Mouse (Mus musculus): ENCODE data around the gene Wars2. TPM values are rescaled to one million over a fixed set of nuclear protein-coding genes. Genes with fewer than 3 reads are reported as not detected.

Gene Wars2
- polyA plus RNA-seq, 1 experiment from 2014 or later, result 10.4 TPM

DNA sequence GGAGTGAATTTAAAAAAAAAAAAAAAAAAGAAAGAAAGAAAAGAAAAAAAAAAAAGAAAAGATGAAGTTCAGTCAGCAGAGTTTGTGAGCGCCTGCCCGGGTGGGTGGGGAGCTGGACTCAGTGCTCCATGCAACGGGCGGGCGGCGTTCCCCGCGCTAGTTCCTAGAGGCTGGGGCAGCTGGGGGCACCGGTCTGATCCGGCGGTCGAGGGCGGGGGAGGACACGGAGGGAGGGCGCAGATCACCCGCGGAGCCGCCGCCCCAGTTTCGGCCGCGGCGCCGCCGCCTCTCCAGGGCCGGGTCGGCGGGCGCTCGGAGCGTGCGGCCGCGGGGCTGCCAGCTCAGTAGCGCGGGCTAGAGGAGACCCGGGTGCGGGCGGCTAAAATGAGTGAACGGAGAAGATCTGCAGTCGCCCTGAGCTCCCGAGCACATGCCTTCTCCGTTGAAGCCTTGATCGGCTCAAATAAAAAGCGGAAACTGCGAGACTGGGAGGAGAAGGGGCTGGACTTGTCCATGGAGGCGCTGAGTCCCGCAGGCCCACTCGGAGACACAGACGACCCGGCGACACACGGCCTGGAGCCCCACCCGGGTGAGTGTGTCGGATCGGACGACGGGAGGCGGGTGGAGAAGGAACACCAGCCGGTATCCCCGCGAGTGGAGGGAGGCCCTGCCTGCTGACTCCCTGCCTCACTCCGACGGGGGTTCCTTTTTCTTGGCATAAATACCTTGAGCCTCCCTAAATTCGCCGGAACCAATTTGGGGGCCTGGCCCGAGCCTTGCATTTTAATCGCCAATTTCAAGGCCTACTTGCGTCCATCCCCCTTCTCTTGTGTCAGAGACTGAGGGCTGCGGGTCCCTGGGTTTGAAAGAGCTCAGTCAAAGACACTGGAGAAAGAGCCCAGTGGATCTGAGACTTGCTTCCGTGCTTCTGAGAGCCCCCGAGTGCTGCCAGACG, 112.9 kb downstream of the Wars2 start:
- peak overlapping the region; percentile 87 for H3K9ac ChIP-seq (ENCODE audit: low read depth, low read length)
- H3K27ac ChIP-seq (replicated peaks; ENCODE audit: low read depth, low read length), result peak overlapping the region; percentile 92
- peaks cover 90% of the 10 kb centered on the region for H3K27me3 ChIP-seq (replicated peaks; ENCODE audit: control insufficient read depth, insufficient read depth, low read length)
- ATAC-seq (ENCODE audit: low read depth) (peak; percentile 58), DNase-seq (ENCODE audit: low spot score) (peak; percentile 57)
- peak overlapping the region; percentile 60 for H3K4me3 ChIP-seq (ENCODE audit: low read depth, low read length)
- H3K36me3 ChIP-seq (ENCODE audit: control insufficient read depth, insufficient read depth, low read length), result no peaks in the 10 kb centered on the region
- H3K4me1 ChIP-seq (ENCODE audit: control insufficient read depth, insufficient read depth, low read length), result no peaks in the 10 kb centered on the region
- H3K4me2 ChIP-seq (ENCODE audit: low read depth, low read length), result peak overlapping the region; percentile 71
- H3K9me3 ChIP-seq (ENCODE audit: control insufficient read depth, low read length), result no peaks in the 10 kb centered on the region
- under 1% methylated on average over 34 of the region's 73 CpGs for WGBS

DNA sequence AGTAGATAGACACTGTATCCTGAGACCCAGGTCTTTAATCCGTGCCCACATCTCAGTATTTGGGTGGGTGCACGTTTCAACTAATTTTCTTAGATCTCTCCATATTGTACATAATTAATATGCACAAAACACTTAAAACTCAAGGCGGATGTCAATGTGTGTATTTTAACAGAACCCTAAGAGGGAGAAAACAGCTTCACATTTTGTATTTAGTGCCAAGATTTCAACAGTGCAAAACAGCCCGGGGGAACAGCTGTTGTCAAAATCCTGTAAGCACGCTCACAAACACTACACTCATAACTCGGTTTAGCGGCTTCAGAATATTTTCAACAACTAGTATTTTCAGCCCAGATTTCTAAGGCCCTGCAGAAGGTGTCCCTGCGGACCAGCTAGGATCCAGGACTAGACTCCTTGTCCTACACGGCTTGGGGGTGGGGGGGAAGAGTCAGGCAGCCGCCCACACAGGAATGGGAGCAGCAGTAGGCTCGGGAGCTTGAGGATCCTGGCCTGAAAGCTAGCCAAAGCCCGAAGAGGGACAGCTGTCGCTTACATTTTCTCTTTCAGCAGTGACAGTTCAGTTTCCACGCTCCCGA, 113.8 kb downstream of the Wars2 start:
- Histone ChIP-seq H3K9me3 (ENCODE audit: control insufficient read depth, low read length) (no peaks in the 10 kb centered on the region), H3K27me3 (replicated peaks; ENCODE audit: control insufficient read depth, insufficient read depth, low read length) (peaks cover 90% of the 10 kb centered on the region), H3K4me1 (ENCODE audit: control insufficient read depth, insufficient read depth, low read length) (no peaks in the 10 kb centered on the region), H3K36me3 (ENCODE audit: control insufficient read depth, insufficient read depth, low read length) (no peaks in the 10 kb centered on the region), H3K27ac (replicated peaks; ENCODE audit: low read depth, low read length) (peak overlapping the region; percentile 92), H3K4me3 (ENCODE audit: low read depth, low read length) (peak overlapping the region; percentile 60), H3K4me2 (ENCODE audit: low read depth, low read length) (peak overlapping the region; percentile 71), H3K9ac (ENCODE audit: low read depth, low read length) (peak overlapping the region; percentile 87)
- peak; percentile 66 for DNase-seq (ENCODE audit: low spot score)
- no peak for ATAC-seq (ENCODE audit: low read depth)
- WGBS, result 3% methylated on average over 15 of the region's 15 CpGs

DNA sequence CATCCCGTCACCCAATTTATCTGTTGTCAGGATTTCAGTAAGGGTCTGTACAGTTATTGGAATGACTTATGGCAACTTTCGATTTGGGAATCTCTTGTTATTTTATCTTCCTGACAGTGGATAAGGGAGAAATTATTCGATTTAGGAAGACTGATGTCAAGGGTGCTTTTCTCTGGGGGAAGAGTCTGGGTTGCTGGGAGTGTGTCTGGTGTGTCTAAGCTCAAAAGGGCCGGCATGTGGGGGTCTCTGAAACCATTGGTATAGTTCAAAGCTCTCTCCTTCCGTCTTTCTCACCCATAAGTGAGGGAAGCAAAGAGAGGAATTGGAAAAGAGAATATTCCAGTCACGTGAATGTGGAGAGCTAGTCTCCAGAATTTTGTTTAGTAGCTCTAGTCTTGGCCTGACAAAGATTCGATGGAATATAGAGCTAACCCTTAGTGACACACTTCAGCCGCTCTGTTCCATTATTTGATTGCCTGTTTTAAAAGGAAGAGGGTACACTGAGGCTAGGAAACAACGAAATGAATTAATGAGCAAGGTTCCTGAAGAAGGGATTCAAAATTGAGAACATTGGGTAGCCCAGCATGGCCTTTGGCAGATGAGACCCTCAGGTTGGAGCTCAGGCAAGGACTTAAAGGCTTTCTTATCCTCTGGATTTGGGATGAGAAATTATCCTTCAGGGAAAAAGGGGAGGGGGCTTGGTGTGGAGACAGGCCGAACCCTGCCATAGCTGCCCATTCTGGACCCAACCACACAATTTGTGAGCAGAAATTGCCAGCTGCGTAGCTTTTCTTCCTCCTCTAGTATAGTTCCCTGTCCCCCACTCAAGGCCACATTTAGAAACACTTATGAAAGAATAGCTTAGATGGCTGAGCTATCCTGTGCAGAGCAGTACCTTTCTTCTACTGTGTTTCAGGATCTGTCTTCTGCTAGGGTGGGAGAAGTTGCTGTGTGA, 114.8 kb downstream of the Wars2 start:
- peak overlapping the region; percentile 87 for H3K9ac ChIP-seq (ENCODE audit: low read depth, low read length)
- peak overlapping the region; percentile 60 for H3K4me3 ChIP-seq (ENCODE audit: low read depth, low read length)
- H3K27me3 ChIP-seq (replicated peaks; ENCODE audit: control insufficient read depth, insufficient read depth, low read length), result peaks cover 86% of the 10 kb centered on the region
- DNase-seq (ENCODE audit: low spot score) (no peak), ATAC-seq (ENCODE audit: low read depth) (no peak)
- H3K27ac ChIP-seq (replicated peaks; ENCODE audit: low read depth, low read length), result peak overlapping the region; percentile 92
- peak overlapping the region; percentile 71 for H3K4me2 ChIP-seq (ENCODE audit: low read depth, low read length)
- no peaks in the 10 kb centered on the region for H3K9me3 ChIP-seq (ENCODE audit: control insufficient read depth, low read length)
- WGBS, result 10% methylated on average over 11 of the region's 11 CpGs
- H3K4me1 ChIP-seq (ENCODE audit: control insufficient read depth, insufficient read depth, low read length), result no peaks in the 10 kb centered on the region
- H3K36me3 ChIP-seq (ENCODE audit: control insufficient read depth, insufficient read depth, low read length), result no peaks in the 10 kb centered on the region

DNA sequence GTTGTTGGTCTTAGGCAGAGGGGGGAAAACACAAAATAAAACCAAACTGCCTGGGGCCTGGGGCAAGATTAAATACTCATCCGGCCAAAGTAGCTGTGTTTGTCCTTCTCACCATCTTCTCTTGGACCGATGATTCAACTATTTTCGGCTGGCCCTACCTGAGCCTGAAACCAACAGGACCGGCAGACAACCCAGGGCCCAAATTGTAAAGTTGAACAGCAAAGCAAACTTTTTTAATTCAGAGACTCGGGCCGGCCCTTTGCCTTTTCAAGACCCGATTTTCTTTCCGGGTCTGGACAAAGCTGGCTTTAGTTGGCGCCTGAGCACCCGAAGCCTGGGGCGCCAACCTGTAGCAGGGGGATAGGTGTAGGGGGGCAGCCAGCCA, 115.5 kb downstream of the Wars2 start:
- Histone ChIP-seq H3K9ac (ENCODE audit: low read depth, low read length) (peak overlapping the region; percentile 87), H3K27me3 (replicated peaks; ENCODE audit: control insufficient read depth, insufficient read depth, low read length) (peaks cover 84% of the 10 kb centered on the region), H3K4me1 (ENCODE audit: control insufficient read depth, insufficient read depth, low read length) (no peaks in the 10 kb centered on the region), H3K4me3 (ENCODE audit: low read depth, low read length) (peak overlapping the region; percentile 60), H3K9me3 (ENCODE audit: control insufficient read depth, low read length) (no peaks in the 10 kb centered on the region), H3K36me3 (ENCODE audit: control insufficient read depth, insufficient read depth, low read length) (no peaks in the 10 kb centered on the region), H3K27ac (replicated peaks; ENCODE audit: low read depth, low read length) (peak overlapping the region; percentile 92), H3K4me2 (ENCODE audit: low read depth, low read length) (peak overlapping the region; percentile 71)
- no peak for DNase-seq (ENCODE audit: low spot score)
- ATAC-seq (ENCODE audit: low read depth), result no peak
- WGBS, result 13% methylated on average over 11 of the region's 11 CpGs

DNA sequence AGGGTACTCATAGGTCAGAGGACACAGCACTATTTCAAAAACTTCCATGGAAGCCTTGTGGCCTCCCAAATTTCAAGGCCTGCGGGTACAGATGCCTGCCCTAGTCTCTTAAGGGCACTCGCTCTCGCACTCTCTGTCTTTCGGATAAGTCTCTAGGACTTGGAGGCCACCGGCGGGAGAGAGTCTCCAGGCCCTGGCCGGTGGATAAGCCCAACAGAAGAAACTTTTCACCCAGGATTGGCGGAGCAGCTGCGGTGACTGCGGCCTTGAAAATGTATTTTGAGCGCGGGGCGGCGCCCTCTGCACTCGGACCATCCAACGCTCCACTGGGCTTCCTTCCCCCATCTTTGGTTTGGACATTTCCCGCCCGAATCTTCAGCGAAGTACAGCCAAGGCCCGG, 115.9 kb downstream of the Wars2 start:
- no peaks in the 10 kb centered on the region for H3K9me3 ChIP-seq (ENCODE audit: control insufficient read depth, low read length)
- peak; percentile 63 for DNase-seq (ENCODE audit: low spot score)
- peak overlapping the region; percentile 92 for H3K27ac ChIP-seq (replicated peaks; ENCODE audit: low read depth, low read length)
- H3K27me3 ChIP-seq (replicated peaks; ENCODE audit: control insufficient read depth, insufficient read depth, low read length), result peaks cover 84% of the 10 kb centered on the region
- H3K9ac ChIP-seq (ENCODE audit: low read depth, low read length), result peak overlapping the region; percentile 87
- H3K4me2 ChIP-seq (ENCODE audit: low read depth, low read length), result peak overlapping the region; percentile 71
- 4% methylated on average over 20 of the region's 20 CpGs for WGBS
- no peaks in the 10 kb centered on the region for H3K36me3 ChIP-seq (ENCODE audit: control insufficient read depth, insufficient read depth, low read length)
- H3K4me1 ChIP-seq (ENCODE audit: control insufficient read depth, insufficient read depth, low read length), result no peaks in the 10 kb centered on the region
- peak overlapping the region; percentile 60 for H3K4me3 ChIP-seq (ENCODE audit: low read depth, low read length)
- ATAC-seq (ENCODE audit: low read depth), result no peak

DNA sequence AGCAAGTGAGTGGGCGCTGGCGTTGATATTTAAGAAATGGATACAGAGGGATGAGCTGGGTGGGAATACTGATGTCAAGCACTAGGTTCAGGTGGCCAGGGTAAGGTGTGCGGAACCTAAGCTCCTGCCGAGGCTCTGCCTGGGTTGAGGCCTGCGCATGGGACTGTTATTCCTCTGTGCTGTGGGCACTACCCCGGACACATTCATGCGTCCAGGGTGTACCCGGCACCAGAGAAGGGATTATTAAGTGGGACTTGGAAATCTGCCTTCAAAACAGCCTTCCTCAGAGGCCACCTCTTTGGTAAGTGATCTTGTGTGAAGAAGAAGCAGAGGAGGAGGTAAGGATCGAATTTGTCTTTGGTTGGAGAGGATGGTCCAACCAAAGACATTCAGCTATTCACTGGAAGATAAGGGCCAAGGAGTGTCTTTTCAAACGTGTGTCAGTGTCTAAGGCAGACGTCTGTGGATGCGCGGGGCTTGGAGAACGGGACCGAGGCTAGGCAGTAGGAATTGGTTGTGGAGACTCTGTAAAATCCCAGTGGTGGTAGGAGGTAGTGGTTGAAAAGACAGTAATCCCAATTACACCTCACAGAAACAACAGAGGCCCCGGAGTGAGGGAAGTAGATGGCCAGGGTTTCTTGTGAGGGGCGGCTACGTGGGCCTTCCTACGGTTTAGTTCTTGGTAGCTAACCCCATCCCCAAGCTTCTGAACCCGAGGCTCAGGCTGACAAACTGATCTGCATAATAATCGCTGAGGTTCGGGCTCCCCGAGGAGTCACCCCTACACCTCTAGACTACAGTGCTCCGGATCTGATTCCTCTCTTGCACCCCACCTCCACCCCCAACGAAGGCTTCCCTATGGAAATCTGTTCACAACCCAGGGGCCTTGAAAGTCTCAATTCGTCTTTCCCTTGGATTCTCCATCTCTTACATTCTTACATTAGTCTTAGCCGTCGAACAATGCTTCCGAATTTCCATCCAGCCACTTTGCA, 117.0 kb downstream of the Wars2 start:
- Histone ChIP-seq H3K4me3 (ENCODE audit: low read depth, low read length) (peak overlapping the region; percentile 60), H3K36me3 (ENCODE audit: control insufficient read depth, insufficient read depth, low read length) (no peaks in the 10 kb centered on the region), H3K9ac (ENCODE audit: low read depth, low read length) (peak overlapping the region; percentile 87), H3K27ac (replicated peaks; ENCODE audit: low read depth, low read length) (peak overlapping the region; percentile 92), H3K4me1 (ENCODE audit: control insufficient read depth, insufficient read depth, low read length) (no peaks in the 10 kb centered on the region), H3K27me3 (replicated peaks; ENCODE audit: control insufficient read depth, insufficient read depth, low read length) (peaks cover 84% of the 10 kb centered on the region), H3K9me3 (ENCODE audit: control insufficient read depth, low read length) (no peaks in the 10 kb centered on the region), H3K4me2 (ENCODE audit: low read depth, low read length) (peak overlapping the region; percentile 71)
- WGBS, result 20% methylated on average over 29 of the region's 29 CpGs
- no peak for DNase-seq (ENCODE audit: low spot score)
- no peak for ATAC-seq (ENCODE audit: low read depth)

DNA sequence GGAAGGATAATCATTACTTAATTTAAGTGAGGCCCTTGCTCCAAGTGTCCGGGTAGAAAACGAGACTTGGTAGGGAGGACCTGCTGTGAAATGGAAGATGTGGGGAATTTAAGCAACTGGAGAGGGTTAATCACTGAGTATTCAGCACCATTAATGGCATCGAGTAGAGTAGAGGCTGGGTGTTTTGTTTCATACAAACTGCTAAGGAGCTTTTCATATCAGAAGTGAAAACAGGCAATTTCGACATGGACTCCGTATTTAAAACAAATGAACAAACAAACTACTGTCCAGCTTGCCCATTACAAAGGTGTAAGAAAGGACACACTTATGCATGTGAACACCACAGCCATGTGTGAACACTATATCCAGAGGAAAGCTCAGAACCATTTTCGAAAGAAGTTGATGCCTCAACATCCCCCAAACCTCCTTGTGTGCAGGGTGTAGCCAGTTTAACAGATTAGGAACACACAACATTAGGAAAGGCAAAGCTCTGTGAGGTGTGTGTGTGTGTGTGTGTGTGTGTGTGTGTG, 118.9 kb downstream of the Wars2 start:
- Histone ChIP-seq H3K4me1 (ENCODE audit: control insufficient read depth, insufficient read depth, low read length) (peaks cover 2% of the 10 kb centered on the region; the same call in 1 of the 2 replicates), H3K27me3 (replicated peaks; ENCODE audit: control insufficient read depth, insufficient read depth, low read length) (peaks cover 87% of the 10 kb centered on the region), H3K27ac (replicated peaks; ENCODE audit: low read depth, low read length) (0 out of 2 replicates have a peak overlapping the region, but pooled peaks have one; percentile 10), H3K9ac (ENCODE audit: low read depth, low read length) (peak overlapping the region; percentile 45), H3K9me3 (ENCODE audit: control insufficient read depth, low read length) (no peaks in the 10 kb centered on the region), H3K4me3 (ENCODE audit: low read depth, low read length) (peak overlapping the region; percentile 22; the same call in 1 of the 2 replicates), H3K4me2 (ENCODE audit: low read depth, low read length) (peak overlapping the region; percentile 71), H3K36me3 (ENCODE audit: control insufficient read depth, insufficient read depth, low read length) (no peaks in the 10 kb centered on the region)
- DNase-seq (ENCODE audit: low spot score), result no peak
- ATAC-seq (ENCODE audit: low read depth), result no peak
- 20% methylated on average over 6 of the region's 6 CpGs for WGBS
